Mouse (Mus musculus): Measurements from ENCODE around the gene Srp14. TPM values are rescaled to one million over a fixed set of nuclear protein-coding genes. Genes with fewer than 3 reads are reported as not detected.

Srp14 gene
- total RNA-seq, 2 experiments from 2014 or later: 107 to 116 TPM

DNA sequence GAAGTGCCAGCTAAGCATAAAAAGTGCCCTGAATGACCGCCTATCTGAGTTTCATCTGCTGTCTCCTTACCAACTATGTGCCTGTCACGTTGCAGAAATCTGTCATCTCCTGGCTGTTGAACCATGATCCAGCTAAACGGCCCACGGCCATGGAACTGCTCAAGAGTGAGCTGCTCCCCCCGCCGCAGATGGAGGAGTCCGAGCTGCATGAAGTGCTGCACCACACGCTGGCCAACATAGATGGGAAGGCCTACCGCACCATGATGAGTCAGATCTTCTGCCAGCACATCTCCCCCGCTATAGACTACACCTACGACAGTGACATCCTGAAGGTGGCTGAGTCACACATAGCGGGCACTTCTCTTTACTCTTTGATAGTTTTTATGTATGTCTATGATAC, 31.3 kb downstream of the Srp14 start:
- no peak for DNase-seq (ENCODE audit: low spot score)
- intact Hi-C loops (cut with DNase I): no loop called here

DNA sequence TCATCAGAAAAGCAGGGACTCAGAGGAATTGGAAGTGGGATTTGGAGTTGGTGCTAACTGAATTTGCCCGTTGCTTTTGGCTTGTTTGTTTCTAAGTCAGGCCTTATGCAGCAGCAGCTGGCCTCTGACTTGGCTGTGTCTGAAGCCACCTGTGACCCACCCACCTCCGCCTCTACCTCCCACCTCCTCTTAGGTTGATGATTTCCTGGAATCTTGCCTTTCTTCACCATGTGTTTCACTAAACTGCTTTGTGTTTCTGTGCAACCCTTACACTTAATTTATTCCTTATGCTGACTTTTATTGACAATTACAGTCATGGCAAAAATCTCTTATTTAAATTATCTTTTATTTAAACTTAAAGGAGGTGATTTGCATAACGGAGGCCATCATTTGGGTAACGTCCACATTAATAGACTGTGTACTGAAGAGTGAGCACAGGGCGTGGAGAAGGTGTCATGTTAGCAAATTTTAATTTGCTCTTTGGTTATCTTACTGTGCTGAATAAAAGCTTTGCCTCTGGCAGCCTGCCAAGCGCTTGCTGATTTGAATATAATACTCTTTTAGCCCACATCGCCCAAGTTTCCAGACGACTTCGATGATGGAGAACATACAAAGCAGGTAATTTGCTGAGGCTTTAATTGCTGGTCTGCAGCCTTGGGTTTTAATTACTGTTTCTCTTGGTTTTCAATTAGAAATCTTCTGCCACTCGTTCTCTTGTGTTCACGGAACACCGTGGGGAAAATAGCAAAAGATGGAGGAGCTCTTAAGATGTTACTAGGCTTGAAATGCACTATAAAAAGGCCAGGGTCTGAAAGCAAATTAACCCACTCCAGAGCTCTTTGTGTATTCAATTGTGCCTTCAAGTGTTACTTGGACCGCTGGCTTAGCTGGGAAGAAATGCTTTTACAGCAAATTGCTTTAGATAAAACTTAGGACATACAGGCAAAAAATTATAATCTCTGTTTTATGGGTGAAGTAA, 33.5 kb downstream of the Srp14 start:
- DNase-seq (ENCODE audit: low spot score): no peak
- intact Hi-C loops (cut with DNase I): no loop called here

GRCm38 (mm10) chr2:118442723-118443122, 36.8 kb downstream of the Srp14 start:
- intact Hi-C loops (cut with DNase I): no loop called here
- DNase-seq (ENCODE audit: low spot score): no peak

DNA sequence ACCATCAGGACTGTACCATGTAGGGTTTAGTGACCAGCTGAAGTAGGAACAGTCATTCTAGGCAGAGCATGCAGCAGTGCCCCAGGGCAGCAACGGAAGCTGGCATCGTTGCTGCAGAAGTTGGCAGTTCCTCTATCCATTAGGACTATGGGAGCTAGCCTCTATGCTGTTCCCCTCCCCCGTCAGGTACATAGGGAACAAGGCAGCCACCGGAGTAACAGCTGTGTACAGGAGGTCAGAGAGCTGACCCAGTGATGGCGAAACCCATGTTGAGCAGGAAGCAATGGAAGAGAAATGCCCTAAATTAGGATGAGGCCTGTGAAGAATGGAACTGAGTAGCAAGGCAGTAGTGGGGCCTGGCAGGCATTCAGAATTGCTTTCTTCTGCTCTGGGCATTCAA, 37.3 kb downstream of the Srp14 start:
- intact Hi-C loops (cut with DNase I): no loop called here

DNA sequence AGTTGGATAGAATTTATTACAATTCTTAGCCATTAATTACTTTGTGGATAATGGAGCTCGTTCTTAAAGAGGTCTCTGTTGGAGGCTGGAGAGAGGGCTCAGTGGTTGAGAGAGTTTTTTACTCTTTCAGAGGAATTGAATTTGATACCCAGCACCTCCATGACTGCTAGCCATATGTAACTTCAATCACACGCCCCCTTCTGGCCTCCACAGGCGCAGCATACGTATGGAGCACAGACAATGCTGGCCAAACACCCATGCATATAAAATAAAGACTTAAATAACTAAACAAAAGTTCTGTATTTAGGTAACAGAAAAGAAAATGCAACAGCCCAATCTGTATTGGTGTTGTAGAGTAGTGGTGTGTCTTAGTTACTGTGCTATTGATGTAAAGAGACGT, 47.9 kb downstream of the Srp14 start:
- intact Hi-C loops (cut with DNase I): loop anchor here (2.0 kb wide), 1 partner anchor 169 kb away; no protein-coding TSS in a partner anchor
- DNase-seq (ENCODE audit: low spot score): no peak

More for the DNA sequence above, 37.3 kb downstream of the Srp14 start:
- DNase-seq (ENCODE audit: low spot score): no peak

DNA sequence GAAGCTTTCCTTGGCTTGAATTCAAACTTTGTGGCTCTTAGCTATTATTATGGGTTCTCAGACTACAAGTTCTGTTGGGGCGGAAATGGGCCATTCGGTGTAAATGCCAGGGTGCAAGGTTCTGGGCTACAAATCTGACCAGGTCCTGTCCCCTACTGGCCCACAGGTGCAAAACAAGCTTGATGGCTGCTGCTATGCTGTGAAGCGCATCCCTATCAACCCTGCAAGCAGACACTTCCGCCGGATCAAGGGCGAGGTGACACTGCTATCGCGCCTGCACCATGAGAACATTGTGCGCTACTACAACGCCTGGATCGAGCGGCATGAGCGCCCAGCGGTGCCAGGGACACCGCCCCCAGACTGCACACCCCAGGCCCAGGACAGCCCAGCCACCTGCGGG, 48.9 kb downstream of the Srp14 start:
- DNase-seq (ENCODE audit: low spot score): no peak
- intact Hi-C loops (cut with DNase I): loop anchor here (2.0 kb wide), 1 partner anchor 168 kb away; no protein-coding TSS in a partner anchor

DNA sequence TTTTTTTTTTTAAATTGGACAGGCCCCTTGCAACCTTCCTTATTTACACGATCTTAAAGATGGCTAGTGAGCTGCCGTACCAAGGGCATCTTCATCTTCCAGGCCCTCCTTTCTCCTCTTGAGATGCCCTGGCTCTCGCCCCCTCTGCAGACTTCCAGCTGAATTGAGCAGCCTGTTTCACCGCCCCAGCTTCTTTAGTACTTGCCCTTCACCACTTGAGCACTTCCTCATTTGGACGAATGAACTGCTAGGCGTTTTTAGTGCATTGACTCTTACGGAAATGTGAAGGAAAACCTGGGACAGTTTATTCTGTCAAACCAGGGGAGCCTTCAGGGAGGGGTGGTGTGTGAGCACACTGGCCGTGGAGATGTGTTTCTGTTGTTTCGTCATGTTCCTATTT, 50.2 kb downstream of the Srp14 start:
- DNase-seq (ENCODE audit: low spot score): no peak
- intact Hi-C loops (cut with DNase I): no loop called here

GRCm38 (mm10) chr2:118428296-118428695, 51.2 kb downstream of the Srp14 start:
- DNase-seq (ENCODE audit: low spot score): no peak
- intact Hi-C loops (cut with DNase I): no loop called here

Other genes starting within 250 kb of the Srp14 start
- gene Fsip1, start 222.7 kb downstream of the Srp14 start, total RNA-seq (2021): not detected
- under 1 TPM; 0.10 to 0.11 TPM for gene Gpr176, start 106.3 kb downstream of the Srp14 start, total RNA-seq (2021)
- 1 to 10 TPM; 5.6 to 6.4 TPM for gene Eif2ak4, start 91.1 kb downstream of the Srp14 start, total RNA-seq (2021)
- 10 to 100 TPM in 1 of 2 experiments, 1 to 10 TPM in 1; 7.3 to 11.5 TPM for gene Bmf, start 70.0 kb upstream of the Srp14 start, total RNA-seq (2021)
- gene Bub1b, start 118.5 kb upstream of the Srp14 start, total RNA-seq (2021): 1 to 10 TPM; 1.9 to 2.2 TPM
- gene Pak6, start 183.6 kb upstream of the Srp14 start, total RNA-seq (2021): 1 to 10 TPM; 6.4 to 9.9 TPM
- 1 to 10 TPM; 1.8 to 3.0 TPM for gene Ankrd63, start 224.3 kb upstream of the Srp14 start, total RNA-seq (2021)
- gene Plcb2, start 248.7 kb upstream of the Srp14 start, total RNA-seq (2021): 1 to 10 TPM; 1.9 to 2.8 TPM